Mouse (Mus musculus) lung, postnatal 14 days (tissue): ENCODE measurements around the gene Sdsl.

Experiments
- DNase-seq: peaks from one replicate; pipeline ENCODE4 v3.0.0; 2021

Gene Sdsl

DNA sequence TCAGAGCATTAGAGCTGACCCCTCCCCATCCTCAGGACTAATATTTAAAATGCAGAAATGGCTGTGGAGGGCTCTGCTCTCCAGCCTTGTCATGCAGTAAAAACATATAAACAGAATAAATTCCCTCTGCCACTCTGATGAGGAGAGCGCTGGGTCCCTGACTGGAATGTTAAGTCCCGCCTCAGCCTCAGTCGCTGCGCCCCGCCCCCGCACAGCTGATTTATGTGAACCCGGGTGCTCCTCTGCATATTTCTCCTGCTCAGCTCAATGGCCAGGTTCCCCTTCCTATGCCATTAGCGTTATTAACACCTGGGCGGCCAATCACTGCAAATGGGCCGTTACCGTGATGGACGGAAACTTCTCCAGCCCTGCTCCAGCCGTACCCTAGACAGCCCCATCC, 25.3 kb downstream of the Sdsl start:
- no peak for DNase-seq

DNA sequence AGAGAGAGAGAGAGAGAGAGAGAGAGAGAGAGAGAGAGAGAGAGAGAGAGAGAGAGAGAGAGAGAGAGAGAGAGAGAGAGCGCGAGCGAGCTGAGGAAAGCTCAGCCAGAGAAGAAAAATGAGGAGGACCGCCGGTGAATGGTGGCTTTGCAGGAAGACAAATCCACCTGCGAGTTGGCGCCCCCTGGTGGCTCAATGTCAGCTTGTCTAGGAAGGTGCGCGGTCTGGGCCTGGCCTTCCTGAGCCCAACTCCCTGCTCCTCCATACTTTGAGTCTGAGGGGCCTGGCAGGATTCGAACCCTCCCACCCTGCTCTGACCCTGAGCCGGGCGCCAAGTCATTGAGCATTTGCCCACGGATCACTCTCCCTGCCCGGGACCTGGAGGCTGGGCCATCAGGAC, 31.9 kb downstream of the Sdsl start:
- peak; percentile 93 for DNase-seq

DNA sequence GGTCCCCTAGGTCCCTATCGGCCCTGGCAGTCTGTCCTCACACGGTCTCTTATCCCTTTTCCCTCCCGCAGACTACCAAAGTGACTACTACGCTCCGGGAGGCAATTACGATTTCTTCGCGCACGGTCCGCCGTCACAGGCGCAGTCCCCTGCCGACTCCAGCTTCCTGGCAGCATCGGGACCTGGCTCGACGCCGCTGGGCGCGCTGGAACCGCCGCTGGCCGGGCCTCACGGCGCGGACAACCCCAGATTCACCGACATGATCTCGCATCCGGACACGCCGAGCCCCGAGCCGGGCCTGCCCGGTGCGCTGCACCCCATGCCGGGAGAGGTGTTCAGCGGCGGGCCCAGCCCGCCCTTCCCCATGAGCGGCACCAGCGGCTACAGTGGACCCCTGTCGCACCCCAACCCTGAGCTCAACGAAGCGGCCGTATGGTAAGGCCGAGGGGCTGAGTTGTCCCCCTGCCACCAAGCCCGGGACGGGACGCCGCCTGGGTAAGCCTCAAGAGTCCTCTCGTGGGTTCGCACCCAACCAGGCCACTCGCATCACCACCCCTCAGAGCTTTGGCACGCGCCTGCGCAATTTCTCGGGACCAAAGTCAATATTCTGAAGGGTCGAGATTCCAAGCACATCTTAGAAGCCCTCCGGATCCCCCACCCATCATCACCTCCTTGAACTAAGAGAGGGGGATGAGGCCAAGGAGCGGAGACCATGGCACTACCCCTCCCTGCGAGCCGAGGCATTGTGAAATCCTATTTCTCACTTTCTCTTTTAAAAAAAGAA, 32.5 kb downstream of the Sdsl start:
- DNase-seq, result no peak

DNA sequence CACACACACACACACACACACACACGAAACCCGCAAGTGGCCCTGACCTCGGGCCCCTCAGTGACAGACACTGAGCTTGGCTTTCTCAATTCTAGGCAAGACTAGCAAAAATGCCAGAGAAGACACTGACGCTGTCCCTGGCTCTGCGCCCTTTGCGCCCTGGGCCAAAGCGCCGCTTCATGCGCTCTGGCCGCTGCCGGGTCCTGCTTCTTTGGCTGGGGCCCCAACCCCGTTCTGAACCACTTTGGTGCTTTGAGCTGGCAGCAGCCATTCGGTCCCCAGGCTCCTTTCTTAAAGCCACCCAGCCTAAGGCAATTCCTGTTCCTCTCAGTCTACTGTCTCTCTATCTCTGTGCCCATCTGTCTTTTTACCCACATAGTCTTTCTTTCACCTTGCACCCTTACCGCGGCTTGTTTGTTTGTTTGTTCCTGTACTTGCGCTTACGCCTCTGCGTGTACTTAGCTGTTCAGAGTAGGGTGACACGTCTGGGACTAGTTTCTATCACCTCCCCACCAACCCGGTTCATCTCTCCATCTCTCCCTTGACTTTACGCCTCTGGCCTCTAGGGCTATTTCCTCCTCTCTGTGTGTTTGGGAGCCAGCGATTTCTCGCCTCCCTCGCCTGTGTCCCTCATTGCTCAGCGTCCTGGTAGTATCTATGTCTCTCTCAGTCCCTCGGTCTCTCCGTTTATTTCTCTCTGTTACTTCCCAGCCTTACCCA, 33.5 kb downstream of the Sdsl start:
- DNase-seq, result peak; percentile 24

DNA sequence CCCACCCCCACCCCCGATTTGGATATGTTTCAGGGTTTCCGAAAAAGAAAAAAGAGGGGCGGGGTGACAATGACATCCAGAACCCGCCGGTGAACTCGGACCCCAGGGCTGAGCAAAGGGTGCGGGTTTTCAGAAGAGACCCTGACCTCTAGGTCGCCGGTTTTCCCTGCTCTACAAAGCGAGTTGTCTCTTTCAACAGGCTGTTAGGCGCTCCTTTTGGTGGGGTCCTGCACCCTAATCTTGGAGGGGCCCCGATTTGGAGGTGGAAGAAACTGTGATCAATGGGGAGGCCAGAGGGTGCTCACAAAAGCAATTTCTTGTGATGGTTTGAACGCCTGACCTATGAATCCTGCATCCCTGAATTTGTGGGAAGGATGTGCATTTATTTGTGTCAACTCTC, 34.1 kb downstream of the Sdsl start:
- DNase-seq, result no peak

DNA sequence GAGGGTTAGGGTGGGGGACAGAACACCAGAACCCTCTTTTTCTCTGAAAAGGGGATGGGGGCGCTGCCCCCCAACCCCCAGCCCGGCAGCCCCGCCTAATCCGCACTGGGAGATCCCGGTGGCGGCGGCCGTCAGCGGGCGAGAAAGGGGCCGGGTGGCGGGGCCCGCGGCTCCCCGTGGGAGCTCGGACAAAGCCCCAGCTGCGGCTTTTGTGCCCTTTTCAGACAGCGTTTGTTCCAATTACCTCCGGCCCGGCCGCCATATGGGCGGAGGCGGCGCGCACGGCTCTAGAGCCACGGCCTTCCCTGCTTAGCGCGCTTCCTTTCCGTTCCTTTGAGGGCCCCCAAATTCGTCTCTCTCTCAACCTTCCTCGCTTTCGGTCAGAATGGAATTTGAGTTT, 34.6 kb downstream of the Sdsl start:
- DNase-seq, result no peak

DNA sequence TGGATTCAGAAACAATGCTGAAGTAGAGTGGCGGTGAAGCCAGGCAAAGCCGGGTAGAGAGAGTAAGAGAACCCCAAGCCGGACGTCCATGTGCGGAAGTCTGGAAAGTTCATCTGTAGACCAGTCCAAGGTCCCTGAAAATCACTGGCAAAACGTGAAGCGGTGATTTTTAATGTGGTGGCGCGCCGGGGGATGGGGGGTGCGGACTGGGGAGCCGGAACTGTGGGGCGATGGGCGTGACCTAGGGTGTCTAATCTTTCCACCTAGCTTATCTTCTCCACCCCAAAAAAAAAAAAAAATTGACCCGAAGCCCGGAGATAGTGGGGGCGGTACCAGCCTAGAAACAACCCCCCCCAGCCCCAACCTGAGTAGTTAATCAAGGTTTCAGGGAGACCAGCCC, 35.1 kb downstream of the Sdsl start:
- DNase-seq, result no peak

DNA sequence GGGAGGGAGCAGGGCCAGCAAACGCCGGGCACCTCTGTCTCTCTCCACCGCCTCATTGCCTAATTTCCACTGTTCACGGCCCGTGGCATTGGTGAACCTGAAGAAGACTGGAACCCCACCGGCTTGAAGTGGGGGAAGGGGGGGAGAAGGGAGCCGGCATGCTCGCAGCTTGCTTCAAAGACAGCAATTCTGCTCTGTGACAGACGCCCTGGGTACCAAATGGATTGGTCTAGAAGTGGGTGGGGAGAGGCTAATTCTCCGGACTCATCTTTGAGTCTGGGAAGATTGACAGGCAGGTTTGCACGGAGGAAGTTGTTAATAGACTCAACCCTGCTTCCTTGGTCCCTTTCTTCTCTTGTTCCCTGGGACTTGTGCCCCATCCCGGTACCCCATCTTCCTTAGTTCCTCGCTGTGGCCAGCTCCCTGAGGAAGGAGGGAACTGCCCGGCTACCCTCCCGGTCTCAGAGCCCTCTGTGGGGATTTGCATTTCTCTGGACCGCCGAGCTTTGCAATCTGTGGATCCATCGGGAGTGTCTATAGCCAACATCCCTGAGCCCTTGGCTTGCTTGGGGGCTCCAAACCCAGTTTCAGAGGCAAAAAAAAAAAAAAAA, 35.6 kb downstream of the Sdsl start:
- no peak for DNase-seq

DNA sequence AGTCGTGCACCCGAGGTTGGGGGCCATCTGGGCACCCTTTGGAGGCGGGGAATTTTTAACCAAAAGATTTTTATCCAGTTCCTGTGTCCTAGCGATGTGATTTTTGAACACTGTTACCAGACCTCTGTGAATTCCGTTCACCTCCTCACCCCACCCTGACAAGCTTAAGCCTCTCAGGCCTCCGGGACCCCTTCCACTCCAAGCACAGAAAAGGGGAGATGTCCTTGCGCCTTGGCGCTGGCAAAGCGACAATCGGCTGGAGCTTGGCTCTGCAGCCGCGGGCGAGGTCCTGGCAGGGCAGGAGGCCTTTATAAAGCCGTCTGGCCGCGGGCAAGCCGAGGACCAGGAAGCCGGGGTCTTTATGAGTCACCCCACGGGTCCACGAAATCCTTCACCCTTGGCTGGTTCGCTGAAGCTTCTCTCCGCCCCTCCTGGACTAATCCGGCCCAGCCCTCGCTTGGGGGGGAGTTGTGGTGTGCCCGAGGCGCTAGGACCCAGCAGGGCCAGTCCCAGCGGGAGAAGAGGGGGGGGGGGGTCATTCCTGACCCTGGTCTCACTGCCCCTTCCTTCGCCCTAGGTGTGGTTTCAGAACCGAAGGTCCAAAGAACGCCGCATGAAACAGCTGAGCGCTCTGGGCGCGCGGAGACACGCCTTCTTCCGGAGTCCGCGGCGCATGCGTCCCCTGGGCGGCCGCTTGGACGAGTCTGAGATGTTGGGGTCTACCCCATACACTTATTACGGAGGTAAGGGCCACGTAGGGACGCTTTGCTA, 36.7 kb downstream of the Sdsl start:
- no peak for DNase-seq

DNA sequence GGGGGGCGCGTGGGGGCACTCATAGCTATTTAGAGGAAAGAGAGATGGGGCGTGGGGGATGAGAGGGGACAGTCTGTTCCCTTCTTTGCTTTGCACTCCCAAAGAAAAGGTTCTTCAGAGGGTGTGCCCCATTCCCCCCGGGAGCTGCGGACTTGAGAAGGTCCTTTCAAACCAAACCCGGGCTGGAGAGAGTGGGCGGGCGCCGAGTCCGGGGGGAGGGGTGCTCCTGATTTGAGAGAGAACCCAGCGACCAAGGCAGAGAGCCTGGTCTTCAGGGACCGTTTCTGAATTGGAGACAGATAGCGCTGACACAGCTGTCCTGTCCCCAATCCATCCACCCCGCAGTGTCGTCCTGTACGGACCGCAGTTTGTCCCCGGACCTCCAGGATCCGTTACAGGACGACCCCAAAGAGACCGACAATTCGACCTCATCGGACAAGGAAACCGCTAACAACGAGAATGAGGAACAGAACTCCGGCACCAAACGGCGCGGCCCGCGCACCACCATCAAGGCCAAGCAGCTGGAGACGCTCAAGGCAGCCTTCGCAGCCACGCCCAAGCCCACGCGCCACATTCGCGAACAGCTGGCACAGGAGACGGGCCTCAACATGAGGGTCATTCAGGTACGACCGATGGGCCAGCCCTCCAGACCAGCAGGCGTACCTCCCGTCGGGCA, 37.5 kb downstream of the Sdsl start:
- DNase-seq, result no peak

DNA sequence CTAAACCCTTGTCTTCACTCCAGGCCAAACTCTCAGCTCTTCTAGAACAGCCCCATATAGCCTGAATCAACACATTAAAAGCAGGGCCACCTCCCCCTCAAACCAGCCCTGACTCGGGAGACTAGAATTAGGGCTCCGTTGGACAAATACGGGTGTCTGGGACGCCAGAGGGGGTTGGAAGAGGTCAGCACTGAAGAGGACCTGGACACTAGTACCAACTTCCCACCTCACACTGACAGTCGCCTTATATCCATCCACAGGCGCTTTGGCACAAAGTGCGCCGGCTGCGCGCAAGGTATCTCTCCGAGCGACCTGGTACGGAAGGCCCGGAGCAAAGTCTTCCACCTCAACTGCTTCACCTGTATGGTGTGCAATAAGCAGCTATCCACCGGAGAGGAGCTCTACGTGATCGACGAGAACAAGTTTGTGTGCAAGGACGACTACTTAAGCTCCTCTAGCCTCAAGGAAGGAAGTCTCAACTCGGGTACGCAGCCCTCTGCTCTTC, 38.3 kb downstream of the Sdsl start:
- DNase-seq, result no peak

DNA sequence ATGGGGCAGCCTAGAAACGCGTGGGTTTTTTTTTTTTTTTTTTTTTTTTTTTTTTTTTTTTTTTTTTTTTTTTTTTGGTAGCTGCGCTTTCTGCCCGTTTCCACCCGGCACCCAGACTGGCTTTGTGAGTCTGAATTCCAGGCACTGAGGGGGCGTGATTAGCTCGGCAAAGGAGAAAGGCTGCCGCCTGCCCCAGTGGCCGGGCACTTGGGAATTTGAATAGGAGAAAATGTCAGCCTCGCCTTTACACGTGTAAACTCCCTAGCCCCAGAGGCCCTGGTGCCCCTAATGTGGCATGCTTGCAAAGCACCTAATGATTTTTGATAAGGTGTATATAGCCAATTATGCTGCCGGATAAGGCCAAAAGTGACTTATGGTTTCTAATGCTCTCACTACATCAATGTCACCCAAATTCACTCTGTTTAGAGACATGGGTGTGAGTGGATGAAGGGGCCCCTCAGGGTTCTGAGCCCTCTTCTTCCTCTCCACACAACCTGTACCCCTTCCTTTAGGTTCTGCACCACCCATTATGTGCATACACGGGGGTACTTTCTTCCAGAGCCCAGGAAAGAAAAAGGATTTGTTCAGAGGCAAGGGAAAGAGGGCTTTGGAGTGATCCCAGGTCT, 39.4 kb downstream of the Sdsl start:
- DNase-seq, result no peak

DNA sequence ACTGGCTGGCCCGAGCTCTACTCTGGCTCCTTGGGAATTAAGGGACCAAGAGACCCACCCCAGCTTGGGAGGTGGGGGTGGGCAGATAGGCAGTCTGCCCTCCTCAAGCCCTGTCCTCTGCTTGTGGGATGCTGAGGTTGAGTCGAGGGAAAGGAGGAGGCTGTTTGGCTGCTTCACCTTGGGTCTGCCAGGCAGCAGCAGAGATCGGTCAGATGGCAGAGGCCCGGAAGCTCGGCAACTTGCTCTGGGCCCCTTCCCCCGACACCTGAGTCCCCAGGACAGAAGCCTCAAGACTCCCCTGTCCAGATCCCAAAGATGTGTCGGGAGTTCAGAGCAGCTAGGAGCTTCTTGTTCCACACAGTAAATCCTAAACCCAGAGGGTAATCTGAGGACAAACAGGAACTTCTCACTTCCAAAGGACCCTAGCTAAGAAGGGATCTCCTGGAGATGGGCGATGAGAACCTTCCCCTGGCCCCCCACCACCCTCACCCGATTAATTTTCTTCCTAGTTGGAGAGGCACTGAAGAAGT, 40.1 kb downstream of the Sdsl start:
- DNase-seq, result no peak

DNA sequence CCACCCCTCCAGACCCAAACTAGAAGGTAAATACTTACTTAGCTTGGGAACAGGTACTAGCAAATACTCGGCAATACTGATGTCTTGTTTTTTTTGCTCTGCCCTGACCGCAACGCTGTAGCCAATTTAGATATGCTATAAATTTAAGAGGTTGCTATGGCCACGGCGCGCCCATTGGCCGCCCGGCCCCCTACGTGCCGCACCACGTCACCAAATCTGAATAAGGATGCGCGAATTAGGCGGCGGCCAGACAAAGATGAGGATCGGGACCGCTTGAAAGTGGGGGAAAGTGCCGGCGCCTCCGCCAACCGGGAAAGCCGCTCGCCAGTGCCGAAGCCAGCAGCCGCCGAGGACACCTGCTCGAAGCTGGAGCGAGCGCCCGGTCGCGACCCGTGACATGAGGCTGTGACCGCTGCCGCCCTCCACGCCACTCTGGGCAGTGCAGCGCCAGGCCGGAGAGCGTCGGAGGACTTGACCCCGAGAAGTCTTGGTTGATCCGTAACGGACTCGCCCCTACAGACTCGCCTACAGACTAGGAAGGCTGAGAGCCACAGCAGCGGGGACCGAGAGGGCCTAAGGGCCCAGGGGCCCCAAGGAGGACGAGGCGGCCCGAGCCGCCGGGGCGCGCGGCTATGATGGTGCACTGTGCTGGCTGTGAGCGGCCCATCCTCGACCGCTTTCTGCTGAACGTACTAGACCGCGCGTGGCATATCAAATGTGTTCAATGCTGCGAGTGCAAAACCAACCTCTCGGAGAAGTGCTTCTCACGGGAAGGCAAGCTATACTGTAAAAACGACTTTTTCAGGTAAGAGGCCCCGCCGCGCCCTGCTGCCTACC, 40.7 kb downstream of the Sdsl start, which contains the start of gene Lhx5:
Gene Lhx5 (plus strand): TSS at position 51 of the 837 bp plus-strand sequence.
- DNase-seq, result no peak

DNA sequence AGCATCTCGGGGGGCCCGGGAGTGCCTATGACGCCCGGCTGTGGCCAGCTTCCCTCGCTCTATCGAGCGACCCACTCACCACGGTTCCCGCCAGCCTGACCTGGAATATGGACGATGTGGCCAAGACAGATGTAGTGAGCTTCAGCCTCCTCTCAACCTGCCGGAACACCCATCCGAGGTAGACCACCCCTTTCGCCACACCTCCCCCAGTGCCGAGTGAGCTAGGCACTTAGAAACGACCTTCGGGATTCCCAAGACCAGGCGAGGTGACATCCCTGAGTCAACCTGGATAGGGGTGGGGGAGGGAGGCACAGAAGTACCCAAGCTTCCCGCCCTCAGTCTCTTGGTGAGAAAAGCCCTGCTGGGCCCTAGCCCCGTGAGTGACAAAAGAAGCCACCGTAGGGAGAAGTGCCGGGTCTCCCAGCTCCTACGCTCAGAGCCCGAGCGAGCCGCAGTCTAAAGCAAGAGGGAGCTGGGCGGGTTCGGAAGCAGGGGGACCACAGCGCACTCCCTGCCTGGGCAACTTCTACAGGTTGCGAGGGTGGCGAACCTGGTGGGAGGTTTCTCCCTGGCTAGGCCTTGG, 41.5 kb downstream of the Sdsl start:
- no peak for DNase-seq

DNA sequence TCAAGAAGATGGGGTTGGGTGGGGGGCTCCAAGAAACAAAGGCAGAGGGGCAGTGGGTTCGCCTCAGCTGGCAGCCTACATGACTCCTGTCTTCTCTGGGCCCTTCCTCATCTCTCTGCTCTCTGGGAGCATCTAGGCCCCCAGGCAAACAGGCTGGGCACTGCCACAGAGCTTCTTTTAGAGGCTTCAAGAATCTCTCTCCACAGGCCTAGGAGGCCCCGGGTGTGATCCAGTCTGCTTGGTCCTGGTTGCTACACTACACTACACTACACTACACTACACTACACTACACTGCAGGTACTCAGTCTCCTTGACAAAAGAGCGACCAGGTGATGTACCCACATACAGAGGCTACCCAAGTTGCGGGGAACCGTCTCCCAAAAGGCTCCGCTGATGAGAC, 42.9 kb downstream of the Sdsl start:
- DNase-seq, result no peak

DNA sequence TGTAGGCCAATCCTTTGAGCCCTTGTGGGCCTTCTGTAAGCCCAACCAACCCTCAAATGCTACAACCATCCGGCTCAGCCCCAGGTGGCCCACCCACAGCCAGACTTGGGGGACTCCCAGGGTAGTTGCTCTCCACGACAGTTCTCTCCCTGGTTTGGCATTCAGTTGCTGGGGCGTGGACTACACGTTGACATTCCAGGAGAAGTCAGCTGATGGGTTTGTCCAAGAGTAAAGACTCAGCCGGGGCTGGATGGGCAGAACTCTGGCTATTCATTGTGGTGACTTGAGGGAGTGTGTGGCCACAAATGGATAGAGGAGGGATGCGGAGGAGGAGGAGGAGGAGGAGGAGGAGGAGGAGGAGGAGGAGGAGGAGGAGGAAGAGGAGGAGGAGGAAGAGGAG, 43.6 kb downstream of the Sdsl start:
- DNase-seq, result no peak

DNA sequence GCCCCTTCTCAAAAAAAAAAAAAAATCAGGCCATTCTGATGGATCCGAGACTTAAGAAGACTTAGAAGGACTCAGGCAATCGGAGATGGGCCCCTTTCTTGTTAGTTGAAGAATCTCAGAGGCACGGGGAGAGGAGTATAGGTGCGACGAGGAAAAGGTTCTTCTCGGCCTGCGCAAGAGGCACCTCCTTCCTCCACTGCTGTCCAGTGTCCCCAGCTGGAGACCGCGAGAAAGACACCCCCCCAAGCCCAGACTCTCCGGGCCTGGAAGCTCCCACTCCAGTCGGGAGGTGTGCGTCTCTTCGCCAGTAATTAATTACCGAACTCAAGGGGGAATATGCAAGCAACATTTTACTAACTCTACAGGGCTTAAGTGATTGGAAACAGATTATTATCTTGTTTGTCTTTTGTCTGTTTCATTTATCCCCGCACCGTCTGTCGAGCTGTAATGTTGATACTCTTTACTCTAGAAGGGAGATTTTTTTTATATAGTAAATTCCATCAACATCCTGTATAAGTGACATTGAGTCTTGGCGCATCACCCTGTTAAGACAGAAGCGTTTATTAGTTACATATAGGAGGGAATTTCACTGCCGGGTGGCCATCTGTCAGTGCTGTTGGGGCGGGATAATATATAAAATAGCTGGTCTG, 44.3 kb downstream of the Sdsl start:
- DNase-seq, result no peak

DNA sequence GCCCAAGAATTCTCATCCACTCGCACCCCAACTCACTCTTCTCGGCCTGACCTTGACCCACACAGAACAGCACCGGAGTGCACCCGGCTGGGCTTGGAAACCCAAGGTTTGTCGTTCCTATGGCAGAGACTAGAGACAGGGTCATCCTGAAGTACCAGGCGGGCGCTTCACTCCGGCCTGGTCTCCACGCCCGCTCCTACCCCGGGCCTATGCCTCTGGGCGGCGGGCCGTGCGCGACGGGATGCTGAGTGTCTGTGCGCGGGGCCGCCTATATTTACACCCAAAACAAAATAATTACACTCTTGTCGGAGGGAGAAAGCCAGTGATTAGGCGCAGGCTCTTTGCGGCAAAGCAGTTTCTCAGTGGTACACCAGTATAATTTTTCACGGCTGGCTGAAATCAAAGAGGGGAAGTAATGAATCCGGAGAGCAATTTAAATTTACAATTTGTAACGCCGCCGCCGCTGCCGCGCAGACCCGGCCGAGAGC, 45.1 kb downstream of the Sdsl start:
- no peak for DNase-seq

DNA sequence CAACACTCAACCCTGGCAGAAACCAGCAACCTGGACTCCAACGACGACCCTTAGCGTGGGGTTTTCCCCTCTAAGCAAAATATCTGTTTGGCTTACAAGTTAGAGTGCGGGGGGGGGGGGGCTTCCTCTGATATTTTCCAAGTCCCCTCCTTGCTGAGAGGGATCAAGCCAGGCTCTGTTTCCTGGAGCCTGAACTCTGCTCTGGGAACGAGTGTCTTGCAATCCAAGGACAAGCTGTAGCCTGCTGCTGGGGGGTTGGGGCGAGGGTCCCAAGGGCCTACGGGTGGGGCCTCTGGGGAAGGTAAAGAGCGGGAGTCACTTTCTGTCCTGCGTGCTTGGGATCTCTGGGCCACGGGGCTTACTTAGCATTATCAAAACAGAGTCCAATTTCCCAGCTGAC, 46.0 kb downstream of the Sdsl start:
- no peak for DNase-seq
